Mouse (Mus musculus) heart, postnatal 4 days (tissue): Measurements from ENCODE around the gene Cldn13. TPM values are rescaled to one million over a fixed set of nuclear protein-coding genes. Genes with fewer than 3 reads are reported as not detected.

Source experiments
- DNase-seq: peaks from one replicate; pipeline ENCODE4 v3.0.0; 2021
- total RNA-seq, 2 experiments: library from RNA; stranded (reverse); gene quantifications; 2 replicates each; pipeline ENCODE4 v1.2.3; 2021

The Cldn13 gene
- total RNA-seq, 2 experiments from 2014 or later: not detected

DNA sequence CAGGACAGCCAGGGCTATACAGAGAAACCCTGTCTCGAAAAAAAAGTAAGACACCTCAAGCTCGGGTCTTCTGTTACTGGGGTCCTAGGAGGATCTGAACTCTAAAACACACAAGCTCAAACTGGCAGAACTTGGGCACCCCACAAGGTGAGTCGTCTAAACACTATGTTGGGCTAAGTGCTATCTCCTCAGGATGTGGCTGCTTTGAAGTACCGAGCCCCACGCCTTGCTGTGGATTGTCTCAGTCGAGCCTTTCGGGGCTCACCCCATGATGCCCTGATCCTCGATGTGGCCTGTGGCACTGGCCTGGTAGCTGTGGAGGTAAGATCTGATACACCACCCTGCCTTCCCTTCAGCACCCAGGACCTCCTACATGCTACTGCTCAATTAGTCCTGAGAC is 18.0 kb upstream of the Cldn13 start:
- DNase-seq: no peak

DNA sequence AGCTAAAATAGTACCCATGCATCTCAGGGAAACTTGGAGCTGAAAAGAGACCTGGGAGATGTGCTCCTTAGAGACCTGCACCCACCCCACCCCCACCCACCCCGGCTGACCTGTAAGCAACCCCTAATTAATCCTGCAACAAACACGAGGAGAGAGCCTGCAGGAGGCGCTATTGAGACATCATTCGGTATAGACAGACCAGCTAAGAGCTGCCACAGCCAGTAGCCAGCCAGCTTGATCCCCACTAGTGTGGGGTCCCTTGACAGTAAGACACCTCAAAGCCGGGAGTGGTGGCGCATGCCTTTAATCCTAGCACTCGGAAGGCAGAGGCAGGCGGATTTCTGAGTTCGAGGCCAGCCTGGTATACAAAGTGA is 17.6 kb upstream of the Cldn13 start:
- peak; percentile 76 for DNase-seq

DNA sequence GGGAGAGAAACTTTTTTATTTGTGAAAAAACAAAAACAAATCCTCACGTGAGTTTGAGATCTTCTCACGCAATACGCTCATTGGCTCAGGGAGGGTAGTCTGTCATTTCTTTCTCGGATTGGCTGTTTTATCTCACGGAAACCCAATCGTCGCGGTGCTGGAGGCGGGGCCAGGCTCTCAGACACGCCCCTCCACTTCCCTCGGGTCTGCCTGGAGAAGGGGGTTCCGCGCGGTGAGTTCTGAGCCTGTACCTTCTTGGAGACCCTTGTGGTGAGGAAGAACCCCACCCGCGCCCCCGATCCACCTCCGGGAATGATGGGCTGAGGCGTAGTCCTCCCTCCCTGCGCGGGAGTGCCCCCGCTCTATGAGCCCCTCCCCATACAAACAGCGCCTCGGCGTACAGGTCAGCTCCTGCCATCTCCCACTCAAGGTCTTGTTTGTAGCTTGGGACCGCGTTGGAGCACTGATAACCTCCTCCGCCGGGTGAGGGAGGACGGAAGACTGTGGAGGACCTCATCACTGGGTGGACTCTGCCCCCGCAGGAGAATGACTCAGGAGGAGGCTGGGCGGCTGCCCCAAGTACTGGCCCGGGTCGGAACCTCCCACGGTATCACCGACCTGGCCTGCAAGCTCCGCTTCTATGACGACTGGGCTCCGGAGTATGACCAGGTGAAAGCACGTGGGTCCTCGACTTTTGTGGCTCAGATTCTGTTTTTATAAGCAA is 17.0 kb upstream of the Cldn13 start, which contains the start of gene Mettl27:
Mettl27 (plus strand) TSS at position 190 of the 724 bp plus-strand sequence.
- peak; percentile 88 for DNase-seq

DNA sequence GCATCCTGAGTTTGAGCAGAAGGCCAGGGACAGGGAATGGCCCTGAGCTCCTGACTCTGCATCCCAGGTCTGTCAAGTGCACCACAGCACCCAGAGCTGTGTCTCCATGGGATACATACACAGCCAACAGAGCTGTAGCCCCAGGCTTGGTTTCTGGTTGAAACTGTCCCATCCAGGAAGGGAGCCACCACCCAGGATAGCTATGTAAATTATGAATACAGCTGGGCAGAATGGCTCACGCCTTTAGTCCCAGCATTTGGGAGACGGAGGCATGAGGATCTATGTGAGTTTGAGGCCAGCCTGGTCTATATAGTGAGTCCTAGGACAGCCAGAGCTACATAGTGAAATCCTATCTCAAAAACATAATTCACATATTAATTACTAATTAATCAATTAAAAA is 14.7 kb upstream of the Cldn13 start:
- no peak for DNase-seq

DNA sequence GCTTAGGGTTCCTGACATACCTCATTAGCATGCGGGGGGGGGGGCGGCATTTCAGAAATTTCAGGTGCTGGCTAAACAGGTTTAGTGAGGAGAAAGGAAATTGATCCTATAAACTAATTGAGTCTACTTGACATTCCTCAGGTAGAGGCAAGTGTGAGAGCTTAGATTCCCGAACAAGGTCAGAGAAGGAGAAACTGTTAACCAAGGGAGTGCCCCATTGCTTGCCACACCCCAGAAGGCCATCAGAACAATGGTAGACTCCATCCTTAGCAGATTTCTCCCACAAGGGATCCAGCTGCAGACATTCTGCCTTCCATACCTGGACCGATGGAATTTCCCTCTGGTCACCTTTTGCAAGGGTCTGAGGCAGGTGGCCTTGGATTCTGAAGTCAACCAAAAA is 11.4 kb upstream of the Cldn13 start:
- DNase-seq: no peak

DNA sequence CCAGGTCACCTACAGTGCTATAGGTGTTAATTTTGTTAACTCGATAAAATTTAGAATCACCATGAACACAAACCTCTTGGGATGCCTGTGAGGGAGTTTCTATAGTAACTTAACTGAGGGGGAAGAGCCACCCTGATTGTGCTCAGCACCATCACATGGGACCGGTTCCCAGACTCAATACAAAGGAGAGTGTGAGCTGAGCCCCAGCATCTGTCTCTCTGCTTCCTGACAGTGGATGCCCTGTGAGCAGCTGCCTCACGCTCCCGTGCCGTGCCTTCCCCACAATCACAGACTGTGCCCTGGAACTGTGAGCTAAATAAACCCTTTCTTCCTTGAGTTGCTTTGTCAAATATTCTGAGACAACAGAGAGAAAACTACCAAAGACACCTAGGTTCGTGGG is 7.8 kb upstream of the Cldn13 start:
- no peak for DNase-seq

DNA sequence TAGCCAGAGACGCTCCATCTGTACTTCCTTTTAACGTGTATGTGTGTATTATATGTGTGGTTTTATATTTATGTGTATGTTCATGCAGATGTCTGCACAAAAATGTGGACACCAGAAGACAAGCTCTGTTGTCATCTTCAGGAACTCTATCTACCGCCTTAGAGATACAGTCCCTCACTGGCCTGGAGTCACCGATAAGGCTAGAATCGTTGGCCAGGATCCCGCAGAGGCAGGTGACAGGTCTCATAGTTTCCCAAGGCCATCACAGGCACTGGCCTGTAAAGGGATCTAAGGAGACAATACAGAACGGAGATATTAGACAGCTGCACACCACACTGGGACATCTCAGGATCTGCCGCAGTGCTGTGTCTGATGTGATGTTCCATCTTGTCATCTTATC is 5.8 kb upstream of the Cldn13 start:
- no peak for DNase-seq

DNA sequence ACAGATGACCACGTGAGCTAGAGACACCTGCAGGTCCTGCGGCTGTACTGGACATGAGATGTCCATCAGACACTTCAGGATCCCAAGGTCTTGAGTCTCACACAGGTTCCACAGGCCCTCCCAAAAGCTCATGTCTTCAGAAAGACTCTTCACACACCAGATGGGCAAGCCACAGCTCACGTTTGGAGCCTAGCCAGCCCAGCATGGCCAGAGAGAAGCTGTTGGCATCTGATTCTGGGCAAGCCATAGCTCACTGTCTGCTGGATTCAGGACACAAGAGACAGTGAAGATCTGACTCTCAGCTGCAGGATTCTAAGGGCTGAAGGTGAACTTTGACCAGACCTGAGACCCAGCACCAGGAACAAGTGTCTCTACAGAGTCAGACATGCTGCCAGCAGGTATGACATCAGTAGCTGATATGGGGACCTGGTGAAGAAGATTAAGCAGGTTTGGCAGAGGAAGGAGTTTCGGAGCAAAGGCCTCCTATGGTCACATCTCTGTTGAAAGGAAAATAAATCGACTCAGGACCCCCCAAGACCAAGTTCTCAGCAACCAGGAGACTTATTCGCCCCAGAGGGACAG is 4.9 kb upstream of the Cldn13 start:
- DNase-seq: no peak

DNA sequence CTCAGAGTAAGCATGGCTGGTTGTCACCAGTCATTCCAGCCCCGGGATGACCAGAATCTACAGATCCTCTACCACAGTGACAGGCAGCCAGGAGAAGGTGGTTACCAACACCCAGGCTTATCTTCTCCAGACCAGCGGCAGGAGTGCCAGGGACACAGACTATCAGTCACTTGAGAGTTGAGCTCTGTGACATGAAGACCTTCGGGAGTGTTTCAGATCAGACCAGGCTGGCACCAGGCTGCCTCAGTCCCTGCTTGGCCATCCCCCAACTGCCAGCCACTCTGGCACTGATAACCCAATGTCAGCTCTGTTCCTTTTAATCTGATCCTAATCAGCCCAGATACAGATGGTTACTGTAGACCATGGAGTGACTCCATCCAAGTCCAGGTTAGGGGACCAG is 3.8 kb upstream of the Cldn13 start:
- DNase-seq: no peak

DNA sequence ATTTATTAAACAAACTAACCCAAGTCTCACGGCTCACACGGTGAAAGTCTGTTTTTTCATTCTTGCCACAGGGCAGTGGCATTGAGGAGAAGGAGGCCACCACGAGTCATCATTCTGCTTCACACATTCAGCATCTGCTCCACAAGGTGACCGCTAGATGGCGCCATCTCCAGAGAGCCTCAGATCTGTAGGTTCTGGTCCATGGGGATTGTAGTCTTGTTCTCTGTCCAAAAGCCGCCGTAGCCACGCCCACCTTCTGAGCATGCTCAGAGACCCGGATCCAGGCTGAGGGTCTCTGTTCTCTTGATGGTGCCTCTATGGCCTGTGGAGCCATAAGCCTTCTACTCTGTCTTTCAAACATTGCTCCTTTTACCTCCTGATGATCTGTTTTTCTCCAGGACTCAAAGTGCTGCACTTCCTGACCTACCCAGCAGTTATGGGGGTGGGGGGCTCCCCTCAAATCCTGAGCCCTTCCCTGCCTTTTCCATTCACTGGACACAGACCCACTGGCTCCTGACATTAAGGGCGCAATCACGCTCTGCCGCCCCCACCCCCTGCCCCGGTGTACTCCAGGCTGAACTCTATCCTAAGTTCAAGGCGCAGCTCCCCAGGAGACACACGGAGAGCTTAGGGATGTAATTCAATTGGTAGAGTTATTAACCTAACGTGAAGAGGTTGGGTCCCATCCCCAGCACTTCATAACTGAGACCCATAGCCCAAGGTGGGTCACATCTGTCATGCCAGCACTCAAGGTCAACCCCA is 2.9 kb upstream of the Cldn13 start:
- peak; percentile 80 for DNase-seq

DNA sequence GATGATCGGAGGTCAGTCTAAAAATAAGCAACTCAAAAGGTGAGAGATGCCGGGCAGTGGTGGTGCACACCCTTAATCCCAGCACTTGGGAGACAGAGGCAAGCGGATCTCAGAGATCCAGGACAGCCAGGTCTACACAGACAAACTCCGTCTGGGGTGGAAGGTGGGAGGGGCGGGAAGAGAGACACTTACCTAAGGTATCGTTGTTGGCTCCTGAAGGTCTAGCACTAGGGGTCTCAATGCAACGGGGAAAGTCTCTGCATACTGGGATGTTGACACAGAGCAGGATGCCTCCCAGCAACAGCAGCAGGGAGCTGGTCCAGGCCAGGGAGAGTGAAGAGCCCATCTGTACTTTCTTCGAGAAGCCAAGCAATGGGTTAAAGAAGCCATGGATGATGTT is 816 bp downstream of the Cldn13 start:
- DNase-seq: no peak

DNA sequence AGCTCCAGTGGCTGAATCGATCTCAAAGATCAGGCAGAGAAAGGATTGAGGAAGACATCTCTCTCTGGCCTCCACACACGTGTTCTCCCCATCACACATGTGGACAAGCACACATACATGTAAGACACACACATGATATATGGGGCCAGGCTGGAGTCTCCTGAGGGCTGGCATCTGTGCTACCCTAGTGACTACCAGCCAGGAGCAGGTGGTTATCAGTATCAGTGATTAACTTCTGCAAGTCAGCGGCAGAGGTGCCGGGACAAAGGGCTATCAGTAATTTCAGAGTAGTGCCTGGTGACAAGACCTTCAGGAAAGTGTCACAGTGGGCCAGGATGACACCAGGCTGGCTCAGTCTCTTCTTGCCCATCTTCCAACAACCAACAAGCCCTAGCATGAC is 1.6 kb downstream of the Cldn13 start:
- DNase-seq: no peak

DNA sequence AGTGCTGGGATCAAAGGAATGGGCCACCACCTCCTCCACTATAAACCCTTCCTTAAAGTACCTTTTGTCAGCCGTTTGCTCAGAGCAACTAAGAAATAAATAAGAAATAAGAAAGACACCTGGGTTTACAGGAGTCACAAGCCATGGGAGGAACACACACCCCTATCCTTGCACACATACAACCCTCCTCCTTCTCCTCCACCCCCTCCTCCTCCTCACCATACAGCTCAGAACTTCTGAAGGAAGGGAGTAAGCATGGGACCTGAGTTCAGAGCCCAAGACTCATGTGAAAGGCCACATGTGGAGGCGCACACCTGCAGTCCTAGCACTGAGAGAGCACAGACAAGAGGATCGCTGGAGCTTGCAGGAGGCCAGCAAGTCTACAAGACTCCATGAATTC is 2.0 kb downstream of the Cldn13 start:
- no peak for DNase-seq

DNA sequence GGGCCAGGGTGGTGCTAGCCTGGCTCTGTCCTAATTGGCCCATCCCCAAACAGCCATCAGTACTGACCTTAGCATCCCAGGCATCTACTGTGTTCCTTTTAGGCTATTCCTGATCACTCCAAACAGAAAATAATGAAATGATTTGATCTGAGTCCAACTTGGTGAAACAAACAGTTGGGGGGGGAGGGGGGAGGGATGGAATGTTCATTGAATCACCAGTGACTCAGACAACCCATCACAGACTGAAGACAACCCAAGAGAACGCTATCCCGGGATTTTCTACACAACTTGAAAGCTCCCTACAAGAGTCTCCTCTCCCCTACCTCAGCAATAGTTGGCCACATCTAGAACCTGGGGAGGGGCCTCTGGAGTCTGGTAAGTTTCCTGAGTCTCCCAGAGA is 3.4 kb downstream of the Cldn13 start:
- DNase-seq: no peak

DNA sequence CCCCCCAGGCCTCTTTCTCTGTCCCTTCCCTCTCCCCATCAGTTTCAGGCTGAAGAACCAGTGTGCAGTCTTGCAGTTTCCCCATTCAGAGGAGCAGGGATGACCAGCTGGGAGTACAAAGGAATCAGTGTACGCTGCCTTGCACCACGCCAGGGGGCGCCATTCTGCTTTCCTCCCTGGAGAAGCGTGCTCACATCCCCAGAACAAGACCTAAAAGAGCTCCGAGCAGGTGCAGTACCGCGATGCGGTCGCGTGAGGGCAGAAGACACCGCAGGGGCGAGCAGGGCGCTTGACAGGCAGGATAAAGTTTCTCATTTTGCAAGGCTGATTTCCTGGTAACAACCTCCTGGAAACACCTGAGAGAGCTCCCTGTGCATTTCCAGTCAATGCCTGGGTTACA is 8.2 kb downstream of the Cldn13 start:
- DNase-seq: peak; percentile 98

DNA sequence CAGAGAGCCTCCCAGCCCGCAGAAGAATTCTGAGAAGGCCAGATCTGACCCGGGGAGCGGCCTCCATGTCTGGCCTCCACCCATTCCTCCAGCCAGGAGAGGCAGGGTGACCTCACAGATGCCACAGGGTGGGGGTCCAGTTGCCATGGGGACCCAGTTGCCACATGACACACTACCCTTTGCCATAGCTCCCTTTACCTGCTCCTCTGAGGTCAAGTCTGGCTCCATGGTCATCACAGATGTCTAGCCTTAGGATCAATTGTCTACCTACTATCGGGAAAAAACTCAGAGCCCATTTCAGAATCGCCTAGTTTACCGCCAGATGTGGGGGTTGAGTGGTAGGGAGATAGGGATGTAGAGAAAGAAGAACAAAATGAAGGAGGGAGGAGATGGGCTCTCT is 8.7 kb downstream of the Cldn13 start, which contains the start of gene Tmem270:
Tmem270 (minus strand) TSS at position 101 of the 400 bp plus-strand sequence.
- DNase-seq: no peak

DNA sequence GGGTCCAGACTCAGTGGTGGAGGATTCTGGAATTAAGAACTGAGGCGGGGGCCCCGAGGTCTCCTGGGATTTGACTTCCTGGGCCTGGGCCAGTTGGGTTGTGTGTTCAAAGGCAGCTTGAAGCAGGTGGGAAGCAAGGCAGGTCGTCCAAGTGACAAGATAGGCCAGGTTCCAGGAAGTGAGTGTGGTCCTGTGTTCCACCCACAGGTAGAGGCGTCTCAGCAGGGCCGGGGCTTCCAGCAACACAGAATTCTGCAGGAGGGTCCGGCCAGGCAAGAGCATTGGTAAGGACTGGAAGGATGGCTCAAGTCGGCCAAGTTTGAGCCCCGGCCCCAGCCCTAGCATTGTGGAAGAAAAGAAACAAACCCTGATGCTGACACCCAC is 13.7 kb downstream of the Cldn13 start:
- DNase-seq: no peak

DNA sequence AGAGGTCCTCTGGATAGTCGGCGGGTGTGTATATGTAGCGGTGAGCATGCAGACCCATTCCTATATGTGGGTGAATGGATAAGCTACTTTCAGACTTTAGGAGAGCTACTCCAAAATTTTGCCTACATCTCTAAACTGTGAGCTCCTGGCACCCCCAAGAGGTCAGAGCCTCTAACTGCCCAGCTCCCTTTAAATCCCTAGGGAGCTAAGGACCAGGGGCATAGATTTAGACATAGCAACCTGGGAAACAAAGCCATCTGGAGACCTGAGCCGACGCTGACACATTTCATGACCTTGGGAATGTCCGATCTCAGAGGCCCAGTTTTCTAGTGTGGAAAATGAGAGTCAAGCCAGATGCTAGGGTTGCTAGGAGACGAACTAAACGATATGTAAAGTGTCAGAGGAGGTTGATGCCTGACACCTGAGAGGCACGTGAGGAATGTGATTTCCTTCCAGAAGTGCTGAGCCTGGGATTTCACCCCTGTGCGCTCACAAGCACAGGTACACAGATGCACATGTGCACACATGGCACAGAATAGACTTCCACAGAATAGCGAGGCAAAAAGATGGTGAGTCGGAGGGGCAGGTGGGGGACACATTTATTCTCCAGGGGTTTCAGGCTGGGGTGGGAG is 14.2 kb downstream of the Cldn13 start:
- peak; percentile 71 for DNase-seq

DNA sequence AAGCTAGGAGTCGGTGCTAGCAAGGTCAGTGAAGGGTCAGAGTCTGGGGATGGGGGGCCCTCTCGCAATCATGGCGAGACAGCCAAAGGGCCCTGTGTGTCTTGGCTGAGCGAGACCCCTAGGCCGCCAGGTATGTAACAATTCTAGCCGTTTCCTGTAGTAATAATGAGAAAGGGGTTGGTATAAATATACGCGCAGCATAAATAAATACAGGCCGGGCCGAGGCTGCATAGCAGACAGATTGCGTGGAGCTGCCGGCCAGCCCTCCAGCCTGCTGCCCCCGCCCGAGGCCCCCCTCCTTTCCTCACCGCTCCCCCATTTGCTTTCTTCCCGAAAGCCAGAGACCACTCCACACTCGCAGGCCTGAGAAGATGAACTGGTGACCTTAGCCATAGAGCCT is 17.7 kb downstream of the Cldn13 start:
- DNase-seq: no peak

DNA sequence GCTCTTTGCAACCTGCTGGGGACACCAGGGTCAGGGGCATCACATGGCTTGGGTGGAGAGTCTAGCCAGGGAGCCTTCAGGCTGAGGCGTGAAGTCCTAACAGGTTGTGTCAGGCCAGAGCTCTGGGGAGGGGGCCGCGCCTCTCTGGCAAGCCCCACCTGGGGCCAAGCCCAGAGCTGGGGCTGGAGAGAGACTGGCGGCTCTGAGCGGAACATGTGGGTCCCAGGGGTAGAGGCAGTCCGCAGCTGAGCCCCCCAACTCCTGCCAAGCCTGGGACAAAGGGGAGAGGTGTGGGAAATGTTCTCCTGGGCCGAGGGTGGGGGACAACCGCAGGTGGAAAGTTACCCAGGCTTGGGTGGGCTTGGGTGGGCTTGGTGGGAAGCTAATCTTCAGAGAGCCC is 18.4 kb downstream of the Cldn13 start:
- DNase-seq: no peak

DNA sequence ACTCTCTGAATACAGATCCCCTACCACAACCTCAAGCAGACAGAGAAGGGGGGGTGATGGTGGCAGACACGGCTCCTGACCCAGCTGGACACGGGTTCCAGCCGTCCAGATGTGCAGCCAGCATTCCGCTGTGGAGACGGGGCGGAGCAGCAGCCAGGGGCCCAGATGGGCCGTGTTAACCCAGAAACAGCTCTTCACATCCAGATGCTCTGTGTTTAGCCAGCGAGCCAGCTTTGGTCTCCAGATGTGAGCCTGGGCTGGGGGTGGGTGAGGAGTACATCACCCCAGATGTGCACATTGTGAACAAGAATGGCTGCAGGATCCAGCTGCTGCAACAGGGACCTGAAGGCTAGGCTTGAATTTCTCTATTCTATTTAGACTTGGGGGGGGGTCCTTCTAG is 20.0 kb downstream of the Cldn13 start:
- DNase-seq: peak; percentile 66

DNA sequence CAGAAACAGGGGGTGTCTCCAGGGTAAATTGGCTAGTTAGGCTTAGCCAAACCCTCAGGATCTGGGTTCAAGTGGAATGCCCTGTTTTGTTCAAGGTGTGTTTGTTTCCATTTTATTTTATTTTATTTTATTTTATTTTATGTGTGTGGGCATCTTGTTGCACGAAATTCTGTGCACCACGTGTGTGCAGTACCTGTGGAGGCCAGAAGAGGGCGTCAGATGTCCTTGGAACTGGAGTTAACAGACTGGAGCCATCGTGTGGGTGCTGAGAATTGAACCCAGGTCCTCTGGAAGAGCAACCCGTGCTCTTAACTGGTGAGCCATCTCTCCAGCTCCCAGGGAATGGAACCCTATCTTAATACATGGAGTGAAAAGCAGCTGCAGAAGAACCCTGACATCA is 22.6 kb downstream of the Cldn13 start:
- no peak for DNase-seq

DNA sequence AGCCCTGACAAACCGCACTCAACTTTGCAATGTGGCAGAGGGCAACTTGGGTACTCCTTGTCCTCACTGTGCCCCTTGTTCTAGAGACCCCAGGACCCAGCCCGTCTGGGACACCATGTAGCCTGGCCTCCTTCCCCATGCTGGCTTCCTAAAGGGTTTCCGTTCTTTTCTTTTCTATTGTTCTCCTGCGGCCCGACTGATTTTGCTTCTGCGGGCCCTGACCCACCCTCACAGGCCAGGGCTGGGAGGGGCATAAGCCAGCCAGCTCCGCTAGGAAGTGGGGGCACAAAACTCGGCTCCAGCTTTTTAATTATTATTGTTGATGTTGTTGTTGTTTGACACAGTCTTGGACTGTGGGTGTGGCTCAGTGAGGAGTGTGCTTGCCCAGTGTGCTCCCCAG is 23.8 kb downstream of the Cldn13 start:
- DNase-seq: no peak
